Mouse (Mus musculus): Measurements from ENCODE around the gene Spag5. TPM values are rescaled to one million over a fixed set of nuclear protein-coding genes. Genes with fewer than 3 reads are reported as not detected.

Gene Spag5
- polyA plus RNA-seq, 1 experiment from 2014 or later: 25.0 TPM

- H3K4me1 ChIP-seq (ENCODE audit: control insufficient read depth in 2 of 2, insufficient read depth in 2 of 2, low read length in 2 of 2): no peaks in the 10 kb centered on the region; a peak in 1 of 4 replicates
- H3K9ac ChIP-seq (ENCODE audit: low read length): no peak overlapping the region
- no peaks in the 10 kb centered on the region for H3K27me3 ChIP-seq (ENCODE audit: control insufficient read depth, insufficient read depth, low read length)
- WGBS: 88% methylated on average over 15 of the region's 15 CpGs
- H3K4me3 ChIP-seq (ENCODE audit: control insufficient read depth in 1 of 2, insufficient read depth in 1 of 2, low read depth in 1 of 2, low read length in 2 of 2): no peak overlapping the region
- H3K9me3 ChIP-seq (ENCODE audit: control insufficient read depth, low read length): no peaks in the 10 kb centered on the region
- H3K27ac ChIP-seq (replicated peaks in 1 of 2; ENCODE audit: control insufficient read depth in 1 of 2, insufficient read depth in 1 of 2, low read depth in 2 of 2, low read length in 2 of 2): no peak overlapping the region
- H3K36me3 ChIP-seq (ENCODE audit: control insufficient read depth, insufficient read depth, low read length): no peaks in the 10 kb centered on the region
- no peak overlapping the region for H3K4me2 ChIP-seq (ENCODE audit: low read length)
- ATAC-seq (ENCODE audit: insufficient number of reproducible peaks, insufficient read depth, low FRiP score, low read depth): no peak
Observed at GRCm38 (mm10) chr11:78367456-78368225, 66.3 kb downstream of the Spag5 start.

- H3K9me3 ChIP-seq (ENCODE audit: control insufficient read depth, low read length): no peaks in the 10 kb centered on the region
- H3K36me3 ChIP-seq (ENCODE audit: control insufficient read depth, insufficient read depth, low read length): no peaks in the 10 kb centered on the region
- H3K4me2 ChIP-seq (ENCODE audit: low read length): no peak overlapping the region
- no peaks in the 10 kb centered on the region for H3K27me3 ChIP-seq (ENCODE audit: control insufficient read depth, insufficient read depth, low read length)
- ATAC-seq (ENCODE audit: insufficient number of reproducible peaks, insufficient read depth, low FRiP score, low read depth): no peak
- H3K27ac ChIP-seq (replicated peaks in 1 of 2; ENCODE audit: control insufficient read depth in 1 of 2, insufficient read depth in 1 of 2, low read depth in 2 of 2, low read length in 2 of 2): no peak overlapping the region
- H3K4me3 ChIP-seq (ENCODE audit: control insufficient read depth in 1 of 2, insufficient read depth in 1 of 2, low read depth in 1 of 2, low read length in 2 of 2): no peak overlapping the region
- no peaks in the 10 kb centered on the region; a peak in 1 of 4 replicates for H3K4me1 ChIP-seq (ENCODE audit: control insufficient read depth in 2 of 2, insufficient read depth in 2 of 2, low read length in 2 of 2)
- 27% methylated on average over 1 of the region's 1 CpGs for WGBS
- no peak overlapping the region for H3K9ac ChIP-seq (ENCODE audit: low read length)
Observed at GRCm38 (mm10) chr11:78370389-78370788, 69.1 kb downstream of the Spag5 start.

GRCm38 (mm10) chr11:78371711-78372110 is 70.4 kb downstream of the Spag5 start:
- H3K27ac ChIP-seq (replicated peaks in 1 of 2; ENCODE audit: control insufficient read depth in 1 of 2, insufficient read depth in 1 of 2, low read depth in 2 of 2, low read length in 2 of 2): no peak overlapping the region
- no peak overlapping the region for H3K4me2 ChIP-seq (ENCODE audit: low read length)
- ATAC-seq (ENCODE audit: insufficient number of reproducible peaks, insufficient read depth, low FRiP score, low read depth): no peak
- no peaks in the 10 kb centered on the region for H3K36me3 ChIP-seq (ENCODE audit: control insufficient read depth, insufficient read depth, low read length)
- no peaks in the 10 kb centered on the region for H3K27me3 ChIP-seq (ENCODE audit: control insufficient read depth, insufficient read depth, low read length)
- no peak overlapping the region for H3K4me3 ChIP-seq (ENCODE audit: control insufficient read depth in 1 of 2, insufficient read depth in 1 of 2, low read depth in 1 of 2, low read length in 2 of 2)
- no peak overlapping the region for H3K9ac ChIP-seq (ENCODE audit: low read length)
- H3K4me1 ChIP-seq (ENCODE audit: control insufficient read depth in 2 of 2, insufficient read depth in 2 of 2, low read length in 2 of 2): no peaks in the 10 kb centered on the region; a peak in 1 of 4 replicates
- no peaks in the 10 kb centered on the region for H3K9me3 ChIP-seq (ENCODE audit: control insufficient read depth, low read length)
- 82% methylated on average over 11 of the region's 11 CpGs for WGBS

Other genes with a start within 250 kb of the Spag5 start
- 23.9 and 25.7 TPM in 2 replicates for gene Eral1, start 221.1 kb upstream of the Spag5 start, polyA plus RNA-seq (2014; fragmentation: Nextera tagmentation; extraction: Ambion mirVana)
- gene Fam222b, start 206.9 kb upstream of the Spag5 start, polyA plus RNA-seq (2014; fragmentation: Nextera tagmentation; extraction: Ambion mirVana): 17.0 and 19.4 TPM in 2 replicates
- 18.5 and 25.6 TPM in 2 replicates for gene Traf4, start 135.9 kb upstream of the Spag5 start, polyA plus RNA-seq (2014; fragmentation: Nextera tagmentation; extraction: Ambion mirVana)
- 11.5 and 12.4 TPM in 2 replicates for gene Nek8, start 124.9 kb upstream of the Spag5 start, polyA plus RNA-seq (2014; fragmentation: Nextera tagmentation; extraction: Ambion mirVana)
- gene Tlcd1, start 124.8 kb upstream of the Spag5 start, polyA plus RNA-seq (2014; fragmentation: Nextera tagmentation; extraction: Ambion mirVana): 14.7 and 16.1 TPM in 2 replicates
- 968 and 1,084 TPM in 2 replicates for gene Rpl23a, start 117.9 kb upstream of the Spag5 start, polyA plus RNA-seq (2014; fragmentation: Nextera tagmentation; extraction: Ambion mirVana)
- gene Rab34, start 113.1 kb upstream of the Spag5 start, polyA plus RNA-seq (2014; fragmentation: Nextera tagmentation; extraction: Ambion mirVana): 57.1 and 61.8 TPM in 2 replicates
- 2.4 and 2.9 TPM in 2 replicates for gene Proca1, start 108.1 kb upstream of the Spag5 start, polyA plus RNA-seq (2014; fragmentation: Nextera tagmentation; extraction: Ambion mirVana)
- gene Sdf2, start 55.8 kb upstream of the Spag5 start, polyA plus RNA-seq (2014; fragmentation: Nextera tagmentation; extraction: Ambion mirVana): 65.2 and 75.8 TPM in 2 replicates
- 13.8 and 15.5 TPM in 2 replicates for gene Supt6, start 55.5 kb upstream of the Spag5 start, polyA plus RNA-seq (2014; fragmentation: Nextera tagmentation; extraction: Ambion mirVana)
- gene 2610507B11Rik, start 39.8 kb upstream of the Spag5 start, polyA plus RNA-seq (2014; fragmentation: Nextera tagmentation; extraction: Ambion mirVana): 71.3 and 72.5 TPM in 2 replicates
- gene BC030499, start 10.7 kb upstream of the Spag5 start, polyA plus RNA-seq (2014; fragmentation: Nextera tagmentation; extraction: Ambion mirVana): 0.23 and 0.70 TPM in 2 replicates
- gene Aldoc, start 21.4 kb downstream of the Spag5 start, polyA plus RNA-seq (2014; fragmentation: Nextera tagmentation; extraction: Ambion mirVana): 28.2 and 30.3 TPM in 2 replicates
- 51.3 and 55.7 TPM in 2 replicates for gene Pigs, start 26.9 kb downstream of the Spag5 start, polyA plus RNA-seq (2014; fragmentation: Nextera tagmentation; extraction: Ambion mirVana)
- 38.6 and 43.0 TPM in 2 replicates for gene Unc119, start 42.0 kb downstream of the Spag5 start, polyA plus RNA-seq (2014; fragmentation: Nextera tagmentation; extraction: Ambion mirVana)
- not detected in 2 replicates for gene Foxn1, start 85.0 kb downstream of the Spag5 start, polyA plus RNA-seq (2014; fragmentation: Nextera tagmentation; extraction: Ambion mirVana)
- not detected in 2 replicates for gene Slc13a2, start 120.7 kb downstream of the Spag5 start, polyA plus RNA-seq (2014; fragmentation: Nextera tagmentation; extraction: Ambion mirVana)
- gene Slc46a1, start 164.2 kb downstream of the Spag5 start, polyA plus RNA-seq (2014; fragmentation: Nextera tagmentation; extraction: Ambion mirVana): 6.2 and 8.1 TPM in 2 replicates
- 0.11 TPM in 1 of 2 replicates, not detected in the other for gene Sarm1, start 196.2 kb downstream of the Spag5 start, polyA plus RNA-seq (2014; fragmentation: Nextera tagmentation; extraction: Ambion mirVana)
- gene Vtn, start 197.6 kb downstream of the Spag5 start, polyA plus RNA-seq (2014; fragmentation: Nextera tagmentation; extraction: Ambion mirVana): 0.15 and 0.34 TPM in 2 replicates
- gene Sebox, start 201.9 kb downstream of the Spag5 start, polyA plus RNA-seq (2014; fragmentation: Nextera tagmentation; extraction: Ambion mirVana): not detected in 2 replicates
- 41.2 and 44.4 TPM in 2 replicates for gene Tmem199, start 210.6 kb downstream of the Spag5 start, polyA plus RNA-seq (2014; fragmentation: Nextera tagmentation; extraction: Ambion mirVana)
- gene Poldip2, start 210.7 kb downstream of the Spag5 start, polyA plus RNA-seq (2014; fragmentation: Nextera tagmentation; extraction: Ambion mirVana): 155 and 161 TPM in 2 replicates
- 77.6 and 77.9 TPM in 2 replicates for gene Tnfaip1, start 234.8 kb downstream of the Spag5 start, polyA plus RNA-seq (2014; fragmentation: Nextera tagmentation; extraction: Ambion mirVana)
- gene Ift20, start 234.8 kb downstream of the Spag5 start, polyA plus RNA-seq (2014; fragmentation: Nextera tagmentation; extraction: Ambion mirVana): 104 and 112 TPM in 2 replicates
- gene Tmem97, start 249.2 kb downstream of the Spag5 start, polyA plus RNA-seq (2014; fragmentation: Nextera tagmentation; extraction: Ambion mirVana): 51.7 and 54.7 TPM in 2 replicates

Data from heart, embryonic 14.5 days (tissue).